Mouse (Mus musculus): ENCODE measurements around the gene Asb2.
A peak's percentile ranks its signal among the peaks of the same experiment; 100 is the strongest.

The Asb2 gene

GRCm38 (mm10) chr12:103355746-103356414, at the start of gene Asb2:
Gene Asb2, minus strand, starts transcription at chr12:103356001.
- no peak for DNase-seq (ENCODE audit: low spot score)

GRCm38 (mm10) chr12:103404131-103404530, 48.3 kb upstream of the Asb2 start:
- DNase-seq (ENCODE audit: low spot score), result no peak

GRCm38 (mm10) chr12:103396751-103397150, 41.0 kb upstream of the Asb2 start:
- no peak for DNase-seq (ENCODE audit: low spot score)

GRCm38 (mm10) chr12:103395486-103396275, 39.9 kb upstream of the Asb2 start:
- DNase-seq (ENCODE audit: low spot score), result no peak

GRCm38 (mm10) chr12:103393528-103393927, 37.7 kb upstream of the Asb2 start:
- DNase-seq (ENCODE audit: low spot score), result peak; percentile 35

- DNase-seq (ENCODE audit: low spot score), result no peak
Observed at GRCm38 (mm10) chr12:103391098-103391497, 35.3 kb upstream of the Asb2 start.

- no peak for DNase-seq (ENCODE audit: low spot score)
Observed at GRCm38 (mm10) chr12:103389982-103390381, 34.2 kb upstream of the Asb2 start.

GRCm38 (mm10) chr12:103389348-103389727, 33.5 kb upstream of the Asb2 start:
- DNase-seq (ENCODE audit: low spot score), result no peak

- DNase-seq (ENCODE audit: low spot score), result peak; percentile 96
Observed at GRCm38 (mm10) chr12:103388505-103389347, 32.9 kb upstream of the Asb2 start, which contains the start of gene Otub2. Gene Otub2, plus strand, starts transcription at chr12:103388682.

GRCm38 (mm10) chr12:103380226-103380625, 24.4 kb upstream of the Asb2 start:
- no peak for DNase-seq (ENCODE audit: low spot score)

- no peak for DNase-seq (ENCODE audit: low spot score)
Observed at GRCm38 (mm10) chr12:103376774-103377173, 21.0 kb upstream of the Asb2 start.

GRCm38 (mm10) chr12:103376124-103376523, 20.3 kb upstream of the Asb2 start:
- no peak for DNase-seq (ENCODE audit: low spot score)

GRCm38 (mm10) chr12:103373530-103374236, 17.9 kb upstream of the Asb2 start:
- DNase-seq (ENCODE audit: low spot score), result no peak

GRCm38 (mm10) chr12:103371711-103372110, 15.9 kb upstream of the Asb2 start:
- no peak for DNase-seq (ENCODE audit: low spot score)

- no peak for DNase-seq (ENCODE audit: low spot score)
Observed at GRCm38 (mm10) chr12:103370861-103371260, 15.1 kb upstream of the Asb2 start.

GRCm38 (mm10) chr12:103368777-103369176, 13.0 kb upstream of the Asb2 start:
- DNase-seq (ENCODE audit: low spot score), result no peak

- DNase-seq (ENCODE audit: low spot score), result no peak
Observed at GRCm38 (mm10) chr12:103368326-103368669, 12.5 kb upstream of the Asb2 start.

GRCm38 (mm10) chr12:103367620-103368325, 12.0 kb upstream of the Asb2 start:
- DNase-seq (ENCODE audit: low spot score), result peak; percentile 59

- no peak for DNase-seq (ENCODE audit: low spot score)
Observed at GRCm38 (mm10) chr12:103367171-103367570, 11.4 kb upstream of the Asb2 start.

- DNase-seq (ENCODE audit: low spot score), result no peak
Observed at GRCm38 (mm10) chr12:103362336-103362735, 6.5 kb upstream of the Asb2 start.
